Mouse (Mus musculus): ENCODE data around the gene Ptprm. TPM values are rescaled to one million over a fixed set of nuclear protein-coding genes. Genes with fewer than 3 reads are reported as not detected.

Ptprm gene
- polyA plus RNA-seq, 1 experiment from 2014 or later: 16.5 TPM

GRCm38 (mm10) chr17:66757025-66757511, 597.2 kb downstream of the Ptprm start:
- peaks cover 30% of the 10 kb centered on the region for H3K4me1 ChIP-seq
- no peaks in the 10 kb centered on the region for H3K9me3 ChIP-seq (replicated peaks)
- 52% methylated on average over 10 of the region's 10 CpGs for WGBS
- H3K36me3 ChIP-seq: no peaks in the 10 kb centered on the region
- ATAC-seq (ENCODE audit: low FRiP score): peak; percentile 55
- no peak overlapping the region for H3K4me2 ChIP-seq (replicated peaks)
- no peak overlapping the region for H3K4me3 ChIP-seq
- no peaks in the 10 kb centered on the region for H3K27me3 ChIP-seq
- no peak overlapping the region; the same call in 1 of the 2 replicates for H3K9ac ChIP-seq
- no peak overlapping the region for H3K27ac ChIP-seq

DNA sequence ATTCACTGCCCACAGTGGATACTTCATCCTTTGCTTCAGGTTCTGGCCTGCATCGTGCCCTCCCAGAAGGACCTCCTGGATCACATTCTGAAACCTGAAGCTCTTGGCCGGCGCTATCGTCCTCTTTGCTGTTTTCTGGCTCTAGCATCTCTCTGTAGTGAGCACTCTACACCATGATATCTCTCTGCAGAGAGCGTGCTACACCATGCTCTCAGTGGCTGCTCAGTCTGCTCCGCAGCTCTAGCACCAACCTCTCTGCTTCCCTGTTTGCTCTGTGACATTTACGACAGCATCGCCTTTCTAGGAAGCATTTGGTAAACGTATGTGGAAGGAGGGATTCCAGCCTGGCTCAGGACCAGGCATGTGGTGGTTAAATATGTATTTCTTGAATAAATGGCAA, 597.8 kb downstream of the Ptprm start:
- no peaks in the 10 kb centered on the region for H3K36me3 ChIP-seq
- H3K4me3 ChIP-seq: no peak overlapping the region
- H3K9ac ChIP-seq: peak overlapping the region; percentile 18; the same call in 1 of the 2 replicates
- H3K9me3 ChIP-seq (replicated peaks): no peaks in the 10 kb centered on the region
- H3K27ac ChIP-seq: no peak overlapping the region
- WGBS: 75% methylated on average over 9 of the region's 9 CpGs
- ATAC-seq (ENCODE audit: low FRiP score): no peak
- peaks cover 25% of the 10 kb centered on the region for H3K4me1 ChIP-seq
- H3K27me3 ChIP-seq: no peaks in the 10 kb centered on the region
- no peak overlapping the region for H3K4me2 ChIP-seq (replicated peaks)

DNA sequence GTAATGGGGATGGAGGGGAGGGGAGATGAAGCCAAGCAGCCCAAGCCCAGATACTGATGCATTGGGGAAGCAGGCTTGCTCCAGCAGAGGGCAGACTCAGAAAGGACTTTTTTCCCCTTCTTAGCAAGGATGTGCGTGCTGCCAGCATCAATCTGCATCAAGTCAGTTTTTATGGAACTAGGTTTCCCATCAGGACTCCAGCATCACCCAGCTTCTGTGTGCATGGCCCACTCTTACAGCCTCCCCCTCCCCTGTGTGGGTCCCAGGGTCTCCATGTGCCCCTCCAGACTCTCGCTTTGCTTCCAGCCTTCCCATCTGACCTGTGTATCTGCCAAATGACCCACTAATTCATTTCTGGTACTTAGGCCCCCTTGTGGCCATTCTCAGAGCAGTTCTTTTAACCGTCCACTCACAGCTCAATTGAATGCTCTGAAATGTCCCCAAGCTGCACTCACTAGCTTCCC, 599.0 kb downstream of the Ptprm start:
- H3K4me3 ChIP-seq: no peak overlapping the region
- H3K4me1 ChIP-seq: peaks cover 19% of the 10 kb centered on the region
- H3K9me3 ChIP-seq (replicated peaks): no peaks in the 10 kb centered on the region
- peak; percentile 46; the same call in 1 of the 2 replicates for ATAC-seq (ENCODE audit: low FRiP score)
- H3K27me3 ChIP-seq: no peaks in the 10 kb centered on the region
- H3K4me2 ChIP-seq (replicated peaks): no peak overlapping the region
- 18% methylated on average over 3 of the region's 3 CpGs for WGBS
- no peak overlapping the region for H3K27ac ChIP-seq
- no peaks in the 10 kb centered on the region for H3K36me3 ChIP-seq
- H3K9ac ChIP-seq: no peak overlapping the region

DNA sequence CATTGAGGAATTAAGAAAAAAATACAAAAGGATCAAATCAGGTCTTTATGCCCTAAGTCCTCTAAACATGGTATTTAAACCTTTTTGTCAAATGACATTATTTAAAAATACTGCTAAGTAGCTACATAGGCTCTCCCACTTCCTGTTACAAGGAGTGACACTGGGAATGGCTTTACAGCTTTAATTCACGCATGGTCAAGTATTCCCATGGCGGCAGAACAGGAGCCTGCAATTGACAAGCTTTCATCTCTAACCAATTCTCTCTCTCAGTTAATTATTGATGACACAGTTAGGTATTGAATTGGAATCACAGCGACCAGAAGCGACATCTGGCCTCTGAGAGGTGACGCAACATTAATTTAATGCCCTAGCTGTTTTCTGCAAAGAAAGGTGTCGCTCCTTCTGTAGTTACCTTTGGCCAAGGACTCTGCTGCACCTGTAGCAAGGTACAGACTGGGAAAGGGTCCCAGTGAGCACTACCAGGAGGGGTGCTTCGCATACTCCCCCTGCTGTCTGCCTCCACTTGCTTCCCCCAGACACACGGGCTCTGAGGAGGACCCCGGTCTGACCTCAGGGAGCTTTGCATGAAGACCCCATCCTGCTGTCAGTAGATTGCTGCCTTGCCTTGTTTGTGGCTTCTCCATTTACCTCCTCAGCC, 599.9 kb downstream of the Ptprm start:
- Histone ChIP-seq H3K9ac (no peak overlapping the region), H3K9me3 (replicated peaks) (no peaks in the 10 kb centered on the region), H3K27me3 (no peaks in the 10 kb centered on the region), H3K4me3 (no peak overlapping the region), H3K4me2 (replicated peaks) (no peak overlapping the region), H3K27ac (no peak overlapping the region), H3K36me3 (no peaks in the 10 kb centered on the region), H3K4me1 (peaks cover 19% of the 10 kb centered on the region)
- 55% methylated on average over 9 of the region's 9 CpGs for WGBS
- no peak for ATAC-seq (ENCODE audit: low FRiP score)

GRCm38 (mm10) chr17:66751746-66752145, 602.5 kb downstream of the Ptprm start:
- Histone ChIP-seq H3K36me3 (no peaks in the 10 kb centered on the region), H3K27me3 (no peaks in the 10 kb centered on the region), H3K9ac (no peak overlapping the region), H3K27ac (no peak overlapping the region), H3K9me3 (replicated peaks) (no peaks in the 10 kb centered on the region), H3K4me3 (no peak overlapping the region), H3K4me2 (replicated peaks) (no peak overlapping the region), H3K4me1 (peaks cover 13% of the 10 kb centered on the region)
- no peak for ATAC-seq (ENCODE audit: low FRiP score)
- WGBS: 88% methylated on average over 8 of the region's 8 CpGs

- no peaks in the 10 kb centered on the region for H3K9me3 ChIP-seq (replicated peaks)
- no peak overlapping the region for H3K27ac ChIP-seq
- 82% methylated on average over 4 of the region's 4 CpGs for WGBS
- H3K4me1 ChIP-seq: peaks cover 6% of the 10 kb centered on the region; the same call in 1 of the 2 replicates
- no peaks in the 10 kb centered on the region for H3K36me3 ChIP-seq
- no peak for ATAC-seq (ENCODE audit: low FRiP score)
- no peak overlapping the region for H3K9ac ChIP-seq
- no peak overlapping the region for H3K4me2 ChIP-seq (replicated peaks)
- no peaks in the 10 kb centered on the region for H3K27me3 ChIP-seq
- no peak overlapping the region for H3K4me3 ChIP-seq
Observed at GRCm38 (mm10) chr17:66750481-66751206, 603.6 kb downstream of the Ptprm start.

DNA sequence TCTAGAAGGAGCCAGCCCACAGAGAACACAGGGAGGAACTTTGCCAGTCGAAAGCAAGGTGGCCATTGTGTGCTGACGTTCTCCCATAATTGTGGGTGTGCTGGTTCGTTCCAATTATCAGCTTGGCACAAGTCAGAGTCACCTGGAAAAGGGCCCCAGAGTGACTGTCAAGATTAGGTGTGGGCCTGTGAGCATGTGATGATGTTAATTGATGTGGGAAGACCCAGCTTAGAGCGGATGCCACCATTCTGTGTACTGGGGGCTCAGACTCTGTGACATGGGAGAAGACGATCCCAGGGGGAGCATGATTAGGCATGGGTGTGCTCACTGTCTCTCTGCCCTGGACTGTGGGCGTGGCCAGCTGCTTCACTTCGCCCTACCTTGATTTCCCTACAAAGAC, 604.3 kb downstream of the Ptprm start:
- no peak for ATAC-seq (ENCODE audit: low FRiP score)
- 84% methylated on average over 7 of the region's 7 CpGs for WGBS
- Histone ChIP-seq H3K9ac (no peak overlapping the region), H3K27me3 (no peaks in the 10 kb centered on the region), H3K4me3 (no peak overlapping the region), H3K4me1 (peaks cover 4% of the 10 kb centered on the region; the same call in 1 of the 2 replicates), H3K4me2 (replicated peaks) (no peak overlapping the region), H3K27ac (no peak overlapping the region), H3K9me3 (replicated peaks) (no peaks in the 10 kb centered on the region), H3K36me3 (no peaks in the 10 kb centered on the region)

GRCm38 (mm10) chr17:66746506-66746905, 607.8 kb downstream of the Ptprm start:
- Histone ChIP-seq H3K27me3 (no peaks in the 10 kb centered on the region), H3K4me1 (peaks cover 5% of the 10 kb centered on the region; the same call in 1 of the 2 replicates), H3K4me3 (no peak overlapping the region), H3K27ac (no peak overlapping the region), H3K36me3 (no peaks in the 10 kb centered on the region), H3K9me3 (replicated peaks) (no peaks in the 10 kb centered on the region), H3K9ac (no peak overlapping the region), H3K4me2 (replicated peaks) (no peak overlapping the region)
- WGBS: 88% methylated on average over 8 of the region's 8 CpGs
- ATAC-seq (ENCODE audit: low FRiP score): no peak

DNA sequence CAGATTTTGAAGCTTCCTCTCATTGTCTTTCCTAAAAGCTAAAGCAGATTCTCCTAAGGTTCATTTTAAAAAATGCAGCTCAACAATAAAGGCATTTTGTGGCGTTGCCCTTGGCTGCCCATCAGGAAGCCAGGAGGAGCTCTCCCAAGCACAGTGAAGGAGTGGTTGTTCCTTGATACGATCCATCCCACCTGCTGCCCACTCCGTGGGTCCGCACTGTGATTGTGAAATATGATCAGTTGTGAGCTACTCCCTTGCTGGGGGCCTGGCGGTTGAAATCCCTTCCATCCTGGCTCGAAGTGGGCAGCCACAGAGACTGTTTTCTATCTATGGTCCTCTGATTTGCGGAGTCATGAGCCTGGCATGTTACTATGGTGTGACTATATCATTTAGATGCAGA, 610.9 kb downstream of the Ptprm start:
- Histone ChIP-seq H3K27me3 (no peaks in the 10 kb centered on the region), H3K4me2 (replicated peaks) (no peak overlapping the region), H3K4me3 (no peak overlapping the region), H3K36me3 (no peaks in the 10 kb centered on the region), H3K9ac (no peak overlapping the region), H3K27ac (no peak overlapping the region), H3K4me1 (peaks cover 7% of the 10 kb centered on the region; the same call in 1 of the 2 replicates), H3K9me3 (replicated peaks) (no peaks in the 10 kb centered on the region)
- ATAC-seq (ENCODE audit: low FRiP score): no peak
- WGBS: 67% methylated on average over 7 of the region's 7 CpGs

GRCm38 (mm10) chr17:66738779-66739345, 615.4 kb downstream of the Ptprm start:
- Histone ChIP-seq H3K27me3 (no peaks in the 10 kb centered on the region), H3K36me3 (no peaks in the 10 kb centered on the region), H3K9me3 (replicated peaks) (no peaks in the 10 kb centered on the region), H3K4me3 (no peak overlapping the region), H3K9ac (no peak overlapping the region), H3K27ac (no peak overlapping the region), H3K4me2 (replicated peaks) (no peak overlapping the region), H3K4me1 (0 out of 2 replicates have a peak, but pooled peaks cover 2% of the 10 kb centered on the region)
- WGBS: 75% methylated on average over 8 of the region's 8 CpGs
- ATAC-seq (ENCODE audit: low FRiP score): no peak

GRCm38 (mm10) chr17:66738331-66738730, 615.9 kb downstream of the Ptprm start:
- H3K27me3 ChIP-seq: no peaks in the 10 kb centered on the region
- H3K9ac ChIP-seq: no peak overlapping the region
- WGBS: 85% methylated on average over 6 of the region's 6 CpGs
- no peak overlapping the region for H3K27ac ChIP-seq
- H3K4me3 ChIP-seq: no peak overlapping the region
- H3K4me1 ChIP-seq: 0 out of 2 replicates have a peak, but pooled peaks cover 2% of the 10 kb centered on the region
- no peak for ATAC-seq (ENCODE audit: low FRiP score)
- H3K36me3 ChIP-seq: no peaks in the 10 kb centered on the region
- H3K9me3 ChIP-seq (replicated peaks): no peaks in the 10 kb centered on the region
- H3K4me2 ChIP-seq (replicated peaks): no peak overlapping the region

GRCm38 (mm10) chr17:66736450-66736849, 617.8 kb downstream of the Ptprm start:
- Histone ChIP-seq H3K9me3 (replicated peaks) (no peaks in the 10 kb centered on the region), H3K4me3 (no peak overlapping the region), H3K27me3 (no peaks in the 10 kb centered on the region), H3K27ac (no peak overlapping the region), H3K36me3 (no peaks in the 10 kb centered on the region), H3K4me2 (replicated peaks) (no peak overlapping the region), H3K9ac (no peak overlapping the region), H3K4me1 (0 out of 2 replicates have a peak, but pooled peaks cover 2% of the 10 kb centered on the region)
- ATAC-seq (ENCODE audit: low FRiP score): no peak
- WGBS: 66% methylated on average over 6 of the region's 6 CpGs

All from hindbrain, embryonic 12.5 days (tissue).